Mouse (Mus musculus) cerebellum, adult 2 months (tissue): ENCODE data around the gene Rad51b.

Source experiments
- CTCF ChIP-seq: fragments of 200-500 bp; IDR thresholded peaks from 2 replicates; pipeline ENCODE4 v1.5.1; 2011; ENCODE audit warnings: low read depth, mild to moderate bottlenecking, control low read depth, low read length, moderate library complexity, borderline replicate concordance; ENCODE audit not compliant: insufficient read depth
- POLR2A ChIP-seq: fragments of 200-500 bp; IDR thresholded peaks from 2 replicates; pipeline ENCODE4 v1.6.1; 2011; ENCODE audit warnings: low read length, control low read depth, borderline replicate concordance; ENCODE audit not compliant: insufficient read depth

GRCm38 (mm10) chr12:79843496-79843895 is 546.4 kb downstream of the Rad51b start:
- TF ChIP-seq CTCF = no peak
- TF ChIP-seq POLR2A = no peak
